In the genomic region with DNA sequence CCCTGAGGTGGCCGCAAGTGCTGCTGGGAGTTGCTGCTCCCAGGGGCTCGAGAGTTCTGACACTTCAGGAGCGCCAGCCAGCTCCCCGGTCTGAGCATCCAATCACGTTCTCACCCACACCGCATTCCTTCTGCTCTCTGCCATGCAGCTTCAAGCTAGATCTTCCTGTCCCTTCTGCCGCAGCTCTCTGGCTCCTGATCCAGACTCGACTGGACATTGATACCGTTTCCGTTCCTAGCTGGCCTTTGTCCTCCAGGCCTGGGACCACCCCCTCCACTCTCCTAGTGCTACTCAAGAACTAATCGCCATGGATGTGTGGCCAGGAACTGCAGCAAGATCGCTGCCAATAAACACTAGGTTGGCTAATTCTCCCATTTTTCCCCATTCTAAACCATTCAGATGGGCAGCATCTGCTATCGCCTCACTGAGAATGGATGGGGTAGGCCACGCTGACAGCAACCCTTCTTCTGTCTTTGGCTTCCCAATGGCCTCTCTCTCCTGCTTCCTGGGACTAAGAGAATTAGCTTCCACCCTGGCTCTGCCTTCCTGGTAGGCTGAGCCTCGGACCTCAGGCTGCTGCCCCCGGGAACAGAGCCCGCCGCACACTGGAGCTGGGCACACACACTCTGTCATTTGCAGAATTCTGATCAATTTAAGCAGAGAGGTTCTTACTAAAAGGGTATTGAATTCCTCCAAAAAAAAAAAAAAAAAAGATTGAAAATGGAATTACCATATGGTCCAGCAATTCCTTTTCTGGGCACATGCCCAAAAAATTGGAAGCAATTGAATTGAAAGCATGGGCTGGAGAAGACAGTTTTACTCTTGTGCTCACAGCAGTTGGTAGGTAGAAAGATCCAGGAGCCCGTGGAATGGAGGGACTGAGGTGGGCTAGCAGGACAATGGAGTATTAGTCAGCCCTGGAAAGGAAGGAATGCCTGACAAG, we compare ENCODE assay signal across 9 mouse cellular contexts. TPM values are rescaled to one million over a fixed set of nuclear protein-coding genes. Genes with fewer than 3 reads are reported as not detected.
DNase-seq lines count a peak whose midpoint lies in the region; ATAC-seq and TF ChIP-seq lines count a peak whose summit lies in the region.
"Had no signal": no experiment of that assay in that cellular context is flagged by ENCODE, and none has a peak within 500 bp of the region (broad histone marks: within the 10 kb centered on the region; RNA-seq: fewer than 3 reads in every experiment).

No protein-coding gene starts in this region.

- 65% methylated on average over 19 of the region's 19 CpGs for WGBS in stomach, embryonic 15.5 days
- WGBS in stomach, postnatal 0 days: 60% methylated on average over 19 of the region's 19 CpGs
- 51% methylated on average over 19 of the region's 19 CpGs for WGBS in hindbrain, embryonic 16.5 days

- no peaks in the 10 kb centered on the region for H3K9me3 ChIP-seq in stomach, embryonic 15.5 days
- H3K9me3 ChIP-seq in stomach, postnatal 0 days (ENCODE audit: control insufficient read depth, low read length): no peaks in the 10 kb centered on the region
- no peaks in the 10 kb centered on the region for H3K9me3 ChIP-seq in hindbrain, embryonic 16.5 days (ENCODE audit: control insufficient read depth, low read length)

- no peak overlapping the region for H3K27ac ChIP-seq in stomach, embryonic 15.5 days
- H3K27ac ChIP-seq in stomach, postnatal 0 days (replicated peaks): no peak overlapping the region
- H3K27ac ChIP-seq in hindbrain, embryonic 16.5 days (ENCODE audit: low read depth, low read length): peak overlapping the region; percentile 35

- no peak for TF ChIP-seq CTCF in stomach, postnatal 0 days (IDR thresholded peaks at IDR 0.05; ENCODE audit: low read depth)

- no peak for TF ChIP-seq EP300 in stomach, postnatal 0 days (optimal IDR thresholded peaks at IDR 0.05)

- no peak overlapping the region for H3K4me3 ChIP-seq in stomach, embryonic 15.5 days (replicated peaks)
- no peak overlapping the region for H3K4me3 ChIP-seq in stomach, postnatal 0 days (ENCODE audit: low read depth, low read length)
- no peak overlapping the region for H3K4me3 ChIP-seq in hindbrain, embryonic 16.5 days (ENCODE audit: low read length)

- DNase-seq in frontal cortex, postnatal 10 days (ENCODE audit: low spot score in 2 of 2): no peak
- DNase-seq in stomach, postnatal 0 days (ENCODE audit: low spot score): no peak
- DNase-seq in lung, postnatal 4 days: peak; percentile 29 to 73
- DNase-seq in spleen, adult 18-20 months: no peak
- DNase-seq in ovary, postnatal 36 days (ENCODE audit: low spot score): no peak

- H3K9ac ChIP-seq in stomach, embryonic 15.5 days: no peak overlapping the region
- no peak overlapping the region for H3K9ac ChIP-seq in stomach, postnatal 0 days (ENCODE audit: low read length)
- H3K9ac ChIP-seq in hindbrain, embryonic 16.5 days (ENCODE audit: low read depth, low read length): no peak overlapping the region

- ATAC-seq in frontal cortex, adult (ENCODE audit: low TSS enrichment): peak; percentile 16; the same call in 1 of the 2 replicates
- peak; percentile 22; the same call in 1 of the 2 replicates for ATAC-seq in stomach, embryonic 15.5 days (ENCODE audit: insufficient read depth, low FRiP score, low read depth)
- no peak; the same call in 1 of the 2 replicates for ATAC-seq in stomach, postnatal 0 days (ENCODE audit: low FRiP score, low TSS enrichment)
- peak; percentile 64 for ATAC-seq in hindbrain, embryonic 16.5 days

- H3K27me3 ChIP-seq in stomach, embryonic 15.5 days (replicated peaks): no peaks in the 10 kb centered on the region
- no peaks in the 10 kb centered on the region for H3K27me3 ChIP-seq in stomach, postnatal 0 days (ENCODE audit: control insufficient read depth, insufficient read depth, low read length)
- H3K27me3 ChIP-seq in hindbrain, embryonic 16.5 days (replicated peaks; ENCODE audit: control insufficient read depth, insufficient read depth, low read length): no peaks in the 10 kb centered on the region

- no peaks in the 10 kb centered on the region for H3K36me3 ChIP-seq in stomach, embryonic 15.5 days
- H3K36me3 ChIP-seq in stomach, postnatal 0 days (ENCODE audit: control insufficient read depth, insufficient read depth, low read length): no peaks in the 10 kb centered on the region
- H3K36me3 ChIP-seq in hindbrain, embryonic 16.5 days (ENCODE audit: control insufficient read depth, insufficient read depth, low read length): no peaks in the 10 kb centered on the region

- H3K4me1 ChIP-seq in stomach, embryonic 15.5 days: no peaks in the 10 kb centered on the region
- no peaks in the 10 kb centered on the region for H3K4me1 ChIP-seq in stomach, postnatal 0 days (replicated peaks; ENCODE audit: control insufficient read depth, insufficient read depth)
- no peaks in the 10 kb centered on the region; the same call in 1 of the 2 replicates for H3K4me1 ChIP-seq in hindbrain, embryonic 16.5 days (ENCODE audit: control insufficient read depth, insufficient read depth, low read depth, low read length)

- no peak overlapping the region for H3K4me2 ChIP-seq in stomach, embryonic 15.5 days
- H3K4me2 ChIP-seq in stomach, postnatal 0 days (replicated peaks; ENCODE audit: low read depth): no peak overlapping the region
- H3K4me2 ChIP-seq in hindbrain, embryonic 16.5 days (ENCODE audit: low read length): no peak overlapping the region

RNA-seq across cellular contexts. Expression of a gene that starts 31.1 kb away (rescaled TPM):
- 8.1 and 8.4 TPM in 2 replicates for polyA plus RNA-seq in stomach, embryonic 15.5 days (2015; fragmentation: Nextera tagmentation; extraction: Ambion mirVana)
- polyA plus RNA-seq in stomach, postnatal 0 days (2015; fragmentation: Nextera tagmentation; extraction: Ambion mirVana): 3.2 and 4.4 TPM in 2 replicates
- 15.9 and 17.5 TPM in 2 replicates for polyA plus RNA-seq in hindbrain, embryonic 16.5 days (2015; fragmentation: Nextera tagmentation; extraction: Ambion mirVana)

RNA-seq across cellular contexts. Expression of a gene that starts 49.2 kb away (rescaled TPM):
- polyA plus RNA-seq in stomach, embryonic 15.5 days (2015; fragmentation: Nextera tagmentation; extraction: Ambion mirVana): not detected in 2 replicates
- polyA plus RNA-seq in stomach, postnatal 0 days (2015; fragmentation: Nextera tagmentation; extraction: Ambion mirVana): not detected in 2 replicates
- polyA plus RNA-seq in hindbrain, embryonic 16.5 days (2015; fragmentation: Nextera tagmentation; extraction: Ambion mirVana): 0.19 TPM in 1 of 2 replicates, not detected in the other
- polyA plus RNA-seq: small intestine, adult 2 months had no signal

Comparison
In these comparisons a context has a peak if more than half of its experiments do, and no peak if none do; other contexts are left out.
1. DNase-seq: peak in lung, postnatal 4 days (2 of 2); none in frontal cortex, postnatal 10 days (0 of 2), stomach, postnatal 0 days (single experiment), spleen, adult 18-20 months (0 of 2) and ovary, postnatal 36 days (single experiment).